Mouse (Mus musculus): ENCODE measurements at regions not wholly inside any gene's neighbourhood (a gene's known extent, or its start where the extent isn't known, plus 50 kb on each side); places are given as distances from the start of the nearest gene placed in this dataset.
"Not testable (repeated sequence)": the region's sequence is repeated elsewhere in the genome, so short reads cannot be mapped to it uniquely, and the experiment has no call there.

- no peak for DNase-seq (ENCODE audit: low spot score in 2 of 2)
Measured at GRCm38 (mm10) chr1:145139267-145139651, 364.0 kb upstream of the Rgs18 start.

DNA sequence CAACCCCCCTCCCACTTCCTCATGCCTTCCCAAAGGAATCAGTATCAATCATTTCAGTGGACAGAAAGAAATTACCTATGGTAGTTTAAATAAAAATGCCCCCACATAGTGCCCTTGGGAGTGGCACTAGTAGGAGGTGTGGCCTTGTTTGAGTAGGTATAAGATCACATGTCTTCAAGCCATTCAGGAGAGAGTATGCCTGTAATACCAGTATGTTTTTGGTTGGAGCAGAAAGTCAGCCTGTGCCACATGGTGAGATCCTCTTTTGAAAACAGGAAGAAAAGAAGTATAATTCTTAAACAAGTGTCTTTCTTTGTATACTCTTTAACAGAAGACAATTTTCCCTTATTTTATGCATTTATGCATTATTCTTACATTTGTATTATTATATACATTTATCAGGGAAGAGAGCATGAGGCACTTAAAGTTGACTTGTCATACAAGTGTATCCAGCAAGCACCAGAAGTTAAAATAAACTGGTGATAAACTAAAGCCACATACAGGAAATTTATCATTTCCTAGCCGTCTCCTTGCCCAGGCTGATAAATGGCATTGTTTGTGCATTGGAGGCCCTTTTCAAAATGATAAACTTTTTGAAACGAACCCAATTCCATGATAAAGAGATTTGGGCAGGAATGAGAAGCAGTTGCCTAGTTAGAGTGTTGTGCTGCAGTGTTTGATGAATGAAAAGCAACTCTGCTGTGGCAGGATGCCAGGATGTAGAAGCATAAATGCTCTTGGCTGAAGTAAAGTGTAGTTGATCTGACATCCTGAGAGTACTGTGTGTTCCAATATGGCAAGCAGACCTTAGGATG is 363.4 kb upstream of the Rgs18 start:
- no peak for DNase-seq (ENCODE audit: low spot score in 2 of 2)

DNA sequence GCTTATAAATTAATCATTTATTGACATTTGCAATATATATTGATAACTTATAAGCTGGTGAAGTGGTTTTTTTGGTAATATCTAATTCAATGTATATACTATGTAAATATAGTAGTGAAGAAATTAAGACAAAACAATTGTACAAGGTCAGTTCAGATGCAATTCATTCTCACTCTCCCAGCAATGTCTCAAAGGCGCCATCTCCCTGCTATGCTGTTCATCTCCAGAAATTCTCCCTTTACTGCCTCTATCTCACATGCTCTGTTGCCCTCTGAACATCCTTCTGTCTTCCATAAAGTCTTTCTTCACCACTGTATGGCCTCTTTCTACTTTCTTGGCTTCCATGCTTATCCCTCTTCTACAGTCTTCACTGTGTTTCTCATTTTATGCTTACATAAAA is 355.8 kb upstream of the Rgs18 start:
- no peak for DNase-seq (ENCODE audit: low spot score in 2 of 2)

DNA sequence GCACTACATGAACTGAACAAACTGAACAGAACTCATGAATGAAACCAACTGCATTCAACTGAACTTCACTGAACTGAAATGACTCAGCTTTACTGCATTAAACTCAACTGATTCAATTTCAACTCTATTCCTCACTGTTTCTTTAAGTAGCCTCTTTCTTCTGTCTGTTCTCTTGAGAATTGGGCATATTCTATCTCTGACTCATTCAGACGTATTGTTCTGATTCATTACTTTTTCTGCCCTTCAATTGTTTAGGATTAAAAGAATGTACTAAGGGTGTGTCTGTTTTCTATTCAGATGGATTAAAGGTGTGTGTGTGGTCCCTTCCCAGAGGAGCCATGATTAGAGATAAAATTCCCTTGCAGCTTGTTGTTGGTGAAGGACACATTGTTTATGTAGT is 337.9 kb upstream of the Rgs18 start:
- DNase-seq (ENCODE audit: low spot score in 2 of 2), result no peak

GRCm38 (mm10) chr1:145106771-145107170 is 331.5 kb upstream of the Rgs18 start:
- DNase-seq (ENCODE audit: low spot score in 2 of 2), result not testable (repeated sequence)

DNA sequence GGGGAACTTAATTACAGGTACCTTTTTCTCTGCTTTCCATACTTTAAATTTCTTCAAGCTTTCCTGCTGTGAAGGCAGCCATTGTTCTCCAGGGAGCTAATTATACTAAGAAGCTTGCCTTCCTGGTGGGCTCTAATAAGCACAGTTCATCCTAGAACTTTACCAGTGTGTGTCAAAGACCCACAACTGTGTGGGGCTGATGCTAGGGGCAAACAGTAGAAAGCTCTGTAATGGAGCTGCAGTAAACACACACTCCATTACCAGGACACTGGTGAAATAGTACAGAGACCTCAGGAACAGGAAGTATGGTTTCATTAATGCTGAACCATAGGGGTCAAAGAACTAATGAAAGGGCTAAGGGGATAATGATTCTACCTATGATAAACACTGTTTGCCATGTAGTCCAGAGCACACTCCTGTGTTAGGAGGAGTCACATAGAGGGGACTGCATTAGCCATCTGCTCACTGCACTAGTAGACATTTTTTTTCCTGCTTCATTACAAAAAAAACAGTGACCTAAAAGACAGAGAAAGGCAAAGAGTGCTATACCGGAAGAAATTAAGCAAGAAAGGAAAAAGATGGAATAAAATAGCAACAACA is 290.1 kb upstream of the Rgs18 start:
- no peak for DNase-seq (ENCODE audit: low spot score in 2 of 2)

DNA sequence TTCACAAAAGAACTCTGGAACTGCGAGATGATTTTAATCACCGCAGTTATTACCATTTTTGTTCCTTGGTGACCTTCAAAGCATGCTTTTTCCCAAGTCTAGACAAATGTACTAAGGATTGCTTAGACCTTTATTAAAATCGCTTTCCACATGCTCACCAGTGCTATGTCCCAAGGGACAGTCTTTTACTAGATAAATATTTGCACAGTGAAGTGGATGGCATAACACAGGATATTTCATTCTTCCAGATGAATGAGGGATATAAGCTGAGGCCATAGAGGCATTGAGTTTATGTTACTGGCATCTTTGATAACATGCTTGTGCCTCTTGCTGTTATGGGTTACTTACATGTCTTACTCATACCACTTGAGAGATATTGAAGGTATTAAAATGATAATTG is 289.1 kb upstream of the Rgs18 start:
- DNase-seq (ENCODE audit: low spot score in 2 of 2), result no peak

DNA sequence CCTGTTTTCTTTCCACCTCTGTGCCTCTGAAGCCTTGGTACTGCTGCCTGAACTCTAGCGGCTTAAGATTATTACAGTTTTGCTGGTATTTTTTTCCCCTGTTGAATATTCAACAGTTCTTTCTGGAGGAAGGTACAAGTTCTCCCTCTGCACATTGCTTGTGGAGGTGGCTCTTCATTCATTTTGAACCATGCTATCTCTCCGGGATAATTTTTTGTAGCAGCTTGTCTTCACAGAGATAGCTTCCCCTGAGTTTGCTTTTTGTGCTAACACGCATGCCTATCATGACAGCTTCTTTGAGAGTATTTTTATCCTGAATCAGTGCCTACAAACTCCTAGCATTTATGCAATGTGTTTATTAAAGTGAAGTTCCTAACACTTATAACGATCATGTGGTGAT is 240.4 kb upstream of the Rgs18 start:
- peak in 1 of 2 experiments; percentile 5 for DNase-seq (ENCODE audit: low spot score in 2 of 2)

DNA sequence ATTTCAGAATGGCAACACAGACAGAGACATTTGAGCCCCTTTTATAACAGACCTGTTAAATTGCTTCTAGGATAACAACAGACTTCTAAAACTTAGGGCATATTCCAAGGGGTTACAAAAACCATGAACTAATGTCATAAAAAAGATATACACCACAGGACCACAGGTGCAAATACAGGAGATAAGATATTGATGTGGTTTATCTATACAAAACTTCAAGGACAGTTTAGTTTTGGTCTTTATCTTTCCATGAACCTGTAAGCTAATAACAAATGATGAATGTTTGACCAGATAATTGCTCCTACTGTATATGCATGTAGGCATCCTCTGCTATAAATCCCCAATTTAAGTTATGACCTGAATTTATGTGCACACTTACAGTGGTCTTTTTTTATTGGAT is 235.6 kb upstream of the Rgs18 start:
- no peak for DNase-seq (ENCODE audit: low spot score in 2 of 2)

- DNase-seq (ENCODE audit: low spot score in 2 of 2), result no peak
Measured at GRCm38 (mm10) chr1:144978167-144978566, 202.9 kb upstream of the Rgs18 start.

DNA sequence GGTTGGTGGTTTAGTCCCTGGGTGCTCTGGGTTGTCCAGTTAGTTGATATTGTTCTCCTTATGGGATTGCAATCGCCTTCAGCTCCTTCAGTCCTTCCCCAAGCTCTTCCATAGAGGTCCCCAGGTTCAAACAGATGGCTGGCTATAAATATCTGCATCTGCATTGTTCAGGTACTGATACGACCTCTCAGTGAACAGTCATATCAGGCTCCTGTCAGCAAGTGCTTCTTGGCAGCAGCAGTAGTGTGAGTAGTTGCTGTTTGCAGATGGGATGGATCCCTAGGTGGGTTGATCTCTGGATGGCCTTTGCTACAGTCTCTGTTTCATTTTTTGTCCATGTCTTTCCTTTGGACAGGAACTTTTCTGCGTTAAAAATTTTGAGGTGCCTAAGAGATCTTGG is 190.5 kb upstream of the Rgs18 start:
- no peak for DNase-seq (ENCODE audit: low spot score in 2 of 2)

- DNase-seq (ENCODE audit: low spot score in 2 of 2), result no peak
Measured at GRCm38 (mm10) chr1:144939006-144939405, 163.8 kb upstream of the Rgs18 start.

DNA sequence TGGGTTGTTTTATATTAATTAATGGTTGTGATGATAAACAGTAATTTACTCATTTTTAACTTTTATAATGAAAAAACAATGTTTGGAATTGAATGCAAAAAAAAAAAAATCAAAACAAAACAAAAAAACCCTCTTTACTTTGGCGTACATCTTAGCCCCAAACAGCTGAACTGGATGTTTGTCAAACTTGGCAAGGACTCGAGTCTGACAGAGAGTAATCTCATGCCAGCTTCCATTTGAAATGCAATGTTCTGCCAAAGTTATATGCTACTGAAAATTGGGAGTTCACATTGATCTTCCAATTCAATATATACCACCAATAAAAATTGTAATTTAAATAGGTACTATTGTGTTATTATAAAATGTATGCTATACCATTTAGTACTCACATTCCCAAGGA is 150.9 kb upstream of the Rgs18 start:
- DNase-seq (ENCODE audit: low spot score in 2 of 2), result no peak

GRCm38 (mm10) chr1:144916568-144916967 is 141.3 kb upstream of the Rgs18 start:
- no peak for DNase-seq (ENCODE audit: low spot score in 2 of 2)

DNA sequence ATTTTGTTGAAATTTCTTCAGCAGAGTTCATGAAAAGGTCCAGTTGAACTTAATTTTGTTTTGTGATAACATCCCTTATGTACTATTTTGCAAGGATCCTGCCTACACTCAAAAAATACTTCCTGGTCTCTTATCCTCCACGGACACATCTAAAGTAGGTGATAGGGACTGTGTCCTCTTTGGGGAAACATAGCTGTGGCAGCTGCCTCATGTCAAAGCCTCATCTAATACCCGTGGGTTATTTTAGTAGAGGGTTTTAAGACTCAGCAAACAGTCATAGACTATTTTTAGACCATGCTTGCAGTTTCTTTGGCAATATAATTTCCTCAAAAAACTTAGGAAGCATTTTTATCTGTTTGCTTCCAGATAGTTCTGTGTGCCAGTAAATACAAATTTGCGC is 127.8 kb upstream of the Rgs18 start:
- no peak for DNase-seq (ENCODE audit: low spot score in 2 of 2)

GRCm38 (mm10) chr1:144883633-144884032 is 108.4 kb upstream of the Rgs18 start:
- DNase-seq (ENCODE audit: low spot score in 2 of 2), result no peak

GRCm38 (mm10) chr1:144862133-144862532 is 86.9 kb upstream of the Rgs18 start:
- DNase-seq (ENCODE audit: low spot score in 2 of 2), result no peak

All from right cerebral cortex, adult 2 months (tissue).